Mouse (Mus musculus) urinary bladder, postnatal 0 days (tissue): ENCODE results near the gene Gm4312. TPM values are rescaled to one million over a fixed set of nuclear protein-coding genes. Genes with fewer than 3 reads are reported as not detected.

Experiments
- polyA plus RNA-seq: library from polyadenylated mRNA; unstranded; fragments of >200 nt; fragmentation: Nextera tagmentation; extraction: Ambion mirVana; gene quantifications from 2 replicates; pipeline ENCODE4 v1.2.1, GENCODE M21; 2015

Gene Gm4312
- polyA plus RNA-seq: not detected in 2 replicates

DNA sequence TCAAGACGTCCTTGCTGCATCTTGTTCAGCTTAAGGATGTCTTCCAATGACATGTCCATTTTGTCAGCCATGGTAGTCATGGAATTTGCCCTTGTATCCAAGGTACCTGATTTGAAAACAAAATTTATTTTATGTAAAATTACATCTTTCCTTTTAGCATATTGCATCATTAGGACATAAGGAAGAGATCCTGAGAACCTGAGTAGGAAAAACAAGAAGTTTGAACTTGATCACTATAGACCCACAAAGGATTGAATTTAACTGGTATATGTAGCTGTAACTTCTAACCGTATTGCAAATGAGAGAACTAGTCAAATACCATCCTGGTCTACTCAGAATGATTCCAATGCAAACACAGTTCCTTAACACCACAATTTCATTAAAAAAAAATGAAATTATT, at the start of gene Gm4312:
Gene Gm4312, minus strand, starts transcription at position 101 of the 400 bp plus-strand sequence.

DNA sequence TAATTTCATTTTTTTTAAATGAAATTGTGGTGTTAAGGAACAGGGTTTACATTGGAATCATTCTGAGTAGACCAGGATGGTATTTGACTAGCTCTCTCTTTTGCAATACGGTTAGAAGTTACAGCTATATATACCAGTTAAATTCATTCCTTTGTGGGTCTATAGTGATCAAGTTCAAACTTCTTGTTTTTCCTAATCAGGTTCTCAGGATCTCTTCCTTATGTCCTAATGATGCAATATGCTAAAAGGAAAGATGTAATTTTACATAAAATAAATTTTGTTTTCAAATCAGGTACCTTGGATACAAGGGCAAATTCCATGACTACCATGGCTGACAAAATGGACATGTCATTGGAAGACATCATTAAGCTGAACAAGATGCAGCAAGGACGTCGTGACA, 21.3 kb downstream of the Gm4312 start, which contains the start of gene Gm4307:
Gene Gm4307, plus strand, starts transcription at position 301 of the 400 bp plus-strand sequence.

DNA sequence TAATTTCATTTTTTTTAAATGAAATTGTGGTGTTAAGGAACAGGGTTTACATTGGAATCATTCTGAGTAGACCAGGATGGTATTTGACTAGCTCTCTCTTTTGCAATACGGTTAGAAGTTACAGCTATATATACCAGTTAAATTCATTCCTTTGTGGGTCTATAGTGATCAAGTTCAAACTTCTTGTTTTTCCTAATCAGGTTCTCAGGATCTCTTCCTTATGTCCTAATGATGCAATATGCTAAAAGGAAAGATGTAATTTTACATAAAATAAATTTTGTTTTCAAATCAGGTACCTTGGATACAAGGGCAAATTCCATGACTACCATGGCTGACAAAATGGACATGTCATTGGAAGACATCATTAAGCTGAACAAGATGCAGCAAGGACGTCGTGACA, 31.6 kb downstream of the Gm4312 start, which contains the start of gene Gm4305:
Gene Gm4305, plus strand, starts transcription at position 301 of the 400 bp plus-strand sequence.

DNA sequence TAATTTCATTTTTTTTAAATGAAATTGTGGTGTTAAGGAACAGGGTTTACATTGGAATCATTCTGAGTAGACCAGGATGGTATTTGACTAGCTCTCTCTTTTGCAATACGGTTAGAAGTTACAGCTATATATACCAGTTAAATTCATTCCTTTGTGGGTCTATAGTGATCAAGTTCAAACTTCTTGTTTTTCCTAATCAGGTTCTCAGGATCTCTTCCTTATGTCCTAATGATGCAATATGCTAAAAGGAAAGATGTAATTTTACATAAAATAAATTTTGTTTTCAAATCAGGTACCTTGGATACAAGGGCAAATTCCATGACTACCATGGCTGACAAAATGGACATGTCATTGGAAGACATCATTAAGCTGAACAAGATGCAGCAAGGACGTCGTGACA, 36.7 kb downstream of the Gm4312 start, which contains the start of gene Gm4303:
Gene Gm4303, plus strand, starts transcription at position 301 of the 400 bp plus-strand sequence.

DNA sequence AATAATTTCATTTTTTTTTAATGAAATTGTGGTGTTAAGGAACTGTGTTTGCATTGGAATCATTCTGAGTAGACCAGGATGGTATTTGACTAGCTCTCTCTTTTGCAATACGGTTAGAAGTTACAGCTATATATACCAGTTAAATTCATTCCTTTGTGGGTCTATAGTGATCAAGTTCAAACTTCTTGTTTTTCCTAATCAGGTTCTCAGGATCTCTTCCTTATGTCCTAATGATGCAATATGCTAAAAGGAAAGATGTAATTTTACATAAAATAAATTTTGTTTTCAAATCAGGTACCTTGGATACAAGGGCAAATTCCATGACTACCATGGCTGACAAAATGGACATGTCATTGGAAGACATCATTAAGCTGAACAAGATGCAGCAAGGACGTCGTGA, 41.8 kb downstream of the Gm4312 start, which contains the start of gene Gm4302:
Gene Gm4302, plus strand, starts transcription at position 301 of the 400 bp plus-strand sequence.

DNA sequence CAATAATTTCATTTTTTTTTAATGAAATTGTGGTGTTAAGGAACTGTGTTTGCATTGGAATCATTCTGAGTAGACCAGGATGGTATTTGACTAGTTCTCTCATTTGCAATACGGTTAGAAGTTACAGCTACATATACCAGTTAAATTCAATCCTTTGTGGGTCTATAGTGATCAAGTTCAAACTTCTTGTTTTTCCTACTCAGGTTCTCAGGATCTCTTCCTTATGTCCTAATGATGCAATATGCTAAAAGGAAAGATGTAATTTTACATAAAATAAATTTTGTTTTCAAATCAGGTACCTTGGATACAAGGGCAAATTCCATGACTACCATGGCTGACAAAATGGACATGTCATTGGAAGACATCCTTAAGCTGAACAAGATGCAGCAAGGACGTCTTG, 47.0 kb downstream of the Gm4312 start, which contains the start of gene Gm4301:
Gene Gm4301, plus strand, starts transcription at position 301 of the 400 bp plus-strand sequence.

Other genes starting within 250 kb of the Gm4312 start
- not detected in 2 replicates for gene Gm4301, start 46.9 kb downstream of the Gm4312 start, polyA plus RNA-seq
- gene Gm4302, start 41.7 kb downstream of the Gm4312 start, polyA plus RNA-seq: not detected in 2 replicates
- not detected in 2 replicates for gene Gm4303, start 36.6 kb downstream of the Gm4312 start, polyA plus RNA-seq
- gene Gm4305, start 31.5 kb downstream of the Gm4312 start, polyA plus RNA-seq: not detected in 2 replicates
- gene Gm4307, start 21.2 kb downstream of the Gm4312 start, polyA plus RNA-seq: not detected in 2 replicates
- gene Tmtc3, start 104.8 kb upstream of the Gm4312 start, polyA plus RNA-seq: 15.5 and 19.4 TPM in 2 replicates
- gene Cep290, start 105.0 kb upstream of the Gm4312 start, polyA plus RNA-seq: 2.6 and 3.5 TPM in 2 replicates
- 4.4 and 5.1 TPM in 2 replicates for gene 4930430F08Rik, start 207.9 kb upstream of the Gm4312 start, polyA plus RNA-seq
- not detected in 2 replicates for gene 1700017N19Rik, start 207.9 kb upstream of the Gm4312 start, polyA plus RNA-seq